ENCODE assay signal across 30 mouse cellular contexts in genomic region chr16:82758466-82758865, GRCm38 (mm10).
A peak's percentile ranks its signal among the peaks of the same experiment; 100 is the strongest.
DNase-seq lines count a peak whose midpoint lies in the region; ATAC-seq lines count a peak whose summit lies in the region.
"Had no signal": no experiment of that assay in that cellular context is flagged by ENCODE, and none has a peak within 500 bp of the region (broad histone marks: within the 10 kb centered on the region; RNA-seq: fewer than 3 reads in every experiment).

No protein-coding gene starts in this region.

- WGBS in midbrain, embryonic 11.5 days: 82% methylated on average over 4 of the region's 4 CpGs
- 91% methylated on average over 4 of the region's 4 CpGs for WGBS in midbrain, embryonic 10.5 days

- H3K27me3 ChIP-seq in midbrain, embryonic 11.5 days (ENCODE audit: control insufficient read depth, insufficient read depth, low read length): no peaks in the 10 kb centered on the region
- H3K27me3 ChIP-seq in midbrain, embryonic 10.5 days (ENCODE audit: low read depth, poor library complexity, severe bottlenecking): no peaks in the 10 kb centered on the region
- H3K27me3 ChIP-seq: CH12.LX; embryonic facial prominence, embryonic 13.5 days; limb, embryonic 12.5 days; lung, embryonic 15.5 days; midbrain, embryonic 12.5 days; neural tube, embryonic 12.5 days; Patski had no signal

- H3K9me3 ChIP-seq in midbrain, embryonic 11.5 days (ENCODE audit: control insufficient read depth, low read length): no peaks in the 10 kb centered on the region
- H3K9me3 ChIP-seq in midbrain, embryonic 10.5 days (replicated peaks): no peaks in the 10 kb centered on the region
- H3K9me3 ChIP-seq: embryonic facial prominence, embryonic 13.5 days; forebrain, embryonic 10.5 days; hindbrain, embryonic 10.5 days; limb, embryonic 12.5 days; lung, embryonic 15.5 days; midbrain, embryonic 12.5 days; neural tube, embryonic 12.5 days had no signal

- no peak overlapping the region for H3K4me2 ChIP-seq in midbrain, embryonic 11.5 days
- H3K4me2 ChIP-seq: embryonic facial prominence, embryonic 13.5 days; limb, embryonic 12.5 days; liver, embryonic 11.5 days; lung, embryonic 15.5 days; midbrain, embryonic 12.5 days; neural tube, embryonic 12.5 days had no signal

- H3K27ac ChIP-seq in midbrain, embryonic 11.5 days (ENCODE audit: low read depth, low read length): no peak overlapping the region
- H3K27ac ChIP-seq in midbrain, embryonic 10.5 days (replicated peaks): no peak overlapping the region
- H3K27ac ChIP-seq: embryonic facial prominence, embryonic 13.5 days; forebrain, embryonic 10.5 days; hindbrain, embryonic 10.5 days; left cerebral cortex, adult 2 months; limb, embryonic 12.5 days; lung, embryonic 15.5 days; midbrain, embryonic 12.5 days; neural tube, embryonic 12.5 days had no signal

- 0 out of 2 replicates have a peak, but pooled peaks have one; percentile 22 for ATAC-seq in midbrain, embryonic 11.5 days (ENCODE audit: low FRiP score)
- ATAC-seq: intestine, postnatal 0 days; Patski had no signal

- no peak overlapping the region for H3K4me3 ChIP-seq in midbrain, embryonic 11.5 days (ENCODE audit: low read depth, low read length)
- no peak overlapping the region for H3K4me3 ChIP-seq in midbrain, embryonic 10.5 days
- H3K4me3 ChIP-seq: embryonic facial prominence, embryonic 13.5 days; forebrain, embryonic 10.5 days; hindbrain, embryonic 10.5 days; left cerebral cortex, adult 2 months; limb, embryonic 12.5 days; lung, embryonic 15.5 days; midbrain, embryonic 12.5 days; myocyte; neural tube, embryonic 12.5 days had no signal

- H3K9ac ChIP-seq in midbrain, embryonic 11.5 days (ENCODE audit: low read length): no peak overlapping the region
- H3K9ac ChIP-seq: embryonic facial prominence, embryonic 13.5 days; limb, embryonic 12.5 days; lung, embryonic 15.5 days; midbrain, embryonic 12.5 days; neural tube, embryonic 12.5 days had no signal

- no peaks in the 10 kb centered on the region for H3K36me3 ChIP-seq in midbrain, embryonic 11.5 days (ENCODE audit: control insufficient read depth, insufficient read depth, low read length)
- H3K36me3 ChIP-seq in midbrain, embryonic 10.5 days: no peaks in the 10 kb centered on the region
- H3K36me3 ChIP-seq: embryonic facial prominence, embryonic 13.5 days; forebrain, embryonic 10.5 days; hindbrain, embryonic 10.5 days; limb, embryonic 12.5 days; lung, embryonic 15.5 days; midbrain, embryonic 12.5 days; neural tube, embryonic 12.5 days had no signal

- DNase-seq in embryo, embryonic 11 days: peak; percentile 4
- DNase-seq in embryo, embryonic 10.5 days (ENCODE audit: low spot score): no peak
- no peak for DNase-seq in midbrain, embryonic 11.5 days (ENCODE audit: low spot score, missing footprints)
- DNase-seq in midbrain, embryonic 10.5 days (ENCODE audit: low spot score): no peak
- peak; percentile 10 for DNase-seq in brain, embryonic 18.5 days (ENCODE audit: low read depth, low spot score)
- DNase-seq in retina, postnatal 1 day: peak; percentile 55
- no peak for DNase-seq in ovary, adult 18-20 months (ENCODE audit: low spot score)
- DNase-seq in ovary, postnatal 14 days (ENCODE audit: low spot score): no peak
- DNase-seq: adrenal gland, postnatal 25 days; cerebellum, adult 8-10 months; cerebellum, postnatal 25 days; gastrocnemius, postnatal 14 days; heart, postnatal 14 days; kidney, adult 9 months; kidney, postnatal 14 days; right cerebral cortex, adult 18-20 months; thymus, postnatal 4 days had no signal

- no peaks in the 10 kb centered on the region for H3K4me1 ChIP-seq in midbrain, embryonic 11.5 days (ENCODE audit: control insufficient read depth, insufficient read depth, low read length)
- H3K4me1 ChIP-seq in midbrain, embryonic 10.5 days: no peaks in the 10 kb centered on the region
- H3K4me1 ChIP-seq: embryonic facial prominence, embryonic 13.5 days; forebrain, embryonic 10.5 days; hindbrain, embryonic 10.5 days; limb, embryonic 12.5 days; lung, embryonic 15.5 days; midbrain, embryonic 12.5 days; neural tube, embryonic 12.5 days had no signal

Comparison
In these comparisons a context has a peak if more than half of its experiments do, and no peak if none do; other contexts are left out.
1. DNase-seq: peak in embryo, embryonic 11 days (single experiment), brain, embryonic 18.5 days (single experiment) and retina, postnatal 1 day (single experiment); none in embryo, embryonic 10.5 days (single experiment), midbrain, embryonic 11.5 days (single experiment), midbrain, embryonic 10.5 days (single experiment), ovary, adult 18-20 months (single experiment) and ovary, postnatal 14 days (single experiment).